Mouse (Mus musculus): Measurements from ENCODE around the gene Sbk2.

The Sbk2 gene

GRCm38 (mm10) chr7:4898851-4899648 lies 65.2 kb downstream of the Sbk2 start:
- peak; percentile 34 to 51 for DNase-seq (ENCODE audit: inconsistent age in 2 of 2, low spot score in 1 of 2)

- no peak for DNase-seq (ENCODE audit: inconsistent age in 2 of 2, low spot score in 1 of 2)
Observed at GRCm38 (mm10) chr7:4895186-4895585, 69.0 kb downstream of the Sbk2 start.
